Mouse (Mus musculus): ENCODE results near the gene Cntn2. TPM values are rescaled to one million over a fixed set of nuclear protein-coding genes. Genes with fewer than 3 reads are reported as not detected.

The Cntn2 gene
- polyA plus RNA-seq (2015; fragmentation: Nextera tagmentation; extraction: Ambion mirVana): 134 and 147 TPM in 2 replicates

GRCm38 (mm10) chr1:132542762-132543306 lies at the start of gene Cntn2:
TSS of gene Cntn2 (minus strand) at chr1:132543256.
- peak; percentile 91 for ATAC-seq
- H3K36me3 ChIP-seq (ENCODE audit: control insufficient read depth, insufficient read depth): no peaks in the 10 kb centered on the region
- peak within 1 kb of the TSS; percentile 62 for H3K4me2 ChIP-seq (ENCODE audit: low read length)
- H3K9ac ChIP-seq (replicated peaks; ENCODE audit: low read depth, low read length): peak within 1 kb of the TSS; percentile 73
- H3K27me3 ChIP-seq (replicated peaks; ENCODE audit: control insufficient read depth, insufficient read depth, low read length): no peaks in the 10 kb centered on the region
- peak within 1 kb of the TSS; percentile 86 for H3K27ac ChIP-seq (ENCODE audit: low read length)
- H3K9me3 ChIP-seq (ENCODE audit: control insufficient read depth, low read length): no peaks in the 10 kb centered on the region
- 1% methylated on average over 28 of the region's 30 CpGs for WGBS
- peaks cover 58% of the 10 kb centered on the region for H3K4me1 ChIP-seq (replicated peaks; ENCODE audit: control insufficient read depth, insufficient read depth, low read length)
- H3K4me3 ChIP-seq (replicated peaks; ENCODE audit: low read length): peak within 1 kb of the TSS; percentile 53

DNA sequence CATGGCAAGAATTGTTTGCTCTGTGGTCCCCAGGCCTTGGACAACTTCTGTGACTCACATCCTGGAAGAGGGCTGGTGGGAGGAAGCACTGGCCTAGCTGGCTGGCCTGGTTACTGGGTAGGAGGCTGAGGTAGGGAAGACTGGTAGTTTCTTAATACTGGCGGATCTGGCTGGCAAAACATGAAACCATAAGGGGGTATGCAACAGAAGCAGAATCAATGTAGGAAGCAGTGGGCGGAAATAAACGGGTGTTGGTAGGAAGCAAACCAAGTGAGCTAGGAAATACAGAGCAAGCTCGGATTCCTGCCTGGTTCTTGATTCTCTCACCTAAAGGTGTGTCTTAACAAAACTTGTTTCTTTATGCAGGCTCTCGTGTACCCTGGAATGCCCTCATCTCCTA lies 49.1 kb upstream of the Cntn2 start:
- peaks cover 4% of the 10 kb centered on the region for H3K36me3 ChIP-seq (ENCODE audit: control insufficient read depth, insufficient read depth)
- H3K4me2 ChIP-seq (ENCODE audit: low read length): no peak overlapping the region
- H3K4me1 ChIP-seq (replicated peaks; ENCODE audit: control insufficient read depth, insufficient read depth, low read length): peaks cover 21% of the 10 kb centered on the region
- peak overlapping the region; percentile 89 for H3K27ac ChIP-seq (ENCODE audit: low read length)
- 0 out of 2 replicates have a peak, but pooled peaks have one; percentile 1 for ATAC-seq
- no peak overlapping the region for H3K9ac ChIP-seq (replicated peaks; ENCODE audit: low read depth, low read length)
- H3K27me3 ChIP-seq (replicated peaks; ENCODE audit: control insufficient read depth, insufficient read depth, low read length): no peaks in the 10 kb centered on the region
- no peak overlapping the region for H3K4me3 ChIP-seq (replicated peaks; ENCODE audit: low read length)
- WGBS: 71% methylated on average over 5 of the region's 5 CpGs
- H3K9me3 ChIP-seq (ENCODE audit: control insufficient read depth, low read length): no peaks in the 10 kb centered on the region

DNA sequence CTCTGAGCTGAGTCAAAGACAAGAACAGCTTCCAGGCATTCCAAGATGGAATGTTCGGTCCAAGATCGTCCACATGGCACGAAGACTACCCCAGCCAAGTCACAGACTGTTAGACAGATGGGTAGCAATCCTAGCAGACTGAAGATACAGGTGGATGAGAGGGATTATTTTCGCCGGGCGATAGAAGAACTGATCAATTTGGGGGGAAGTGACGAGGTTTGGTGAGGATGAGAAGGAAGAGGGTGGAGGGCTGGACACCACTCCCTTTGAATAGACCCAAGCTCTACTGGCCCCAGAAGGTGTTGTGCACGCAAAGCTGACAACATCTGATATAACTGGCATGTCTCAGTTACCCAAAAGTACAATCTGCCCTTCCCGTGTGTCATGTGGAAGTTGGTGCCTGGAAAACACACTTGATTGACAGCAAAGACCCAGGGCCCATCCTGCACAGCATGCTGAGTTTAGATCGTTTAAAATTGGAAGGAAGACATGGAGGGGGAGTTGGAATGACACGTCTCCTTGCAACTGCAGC lies 48.4 kb upstream of the Cntn2 start:
- H3K36me3 ChIP-seq (ENCODE audit: control insufficient read depth, insufficient read depth): no peaks in the 10 kb centered on the region; the same call in 1 of the 2 replicates
- H3K27me3 ChIP-seq (replicated peaks; ENCODE audit: control insufficient read depth, insufficient read depth, low read length): no peaks in the 10 kb centered on the region
- 61% methylated on average over 11 of the region's 11 CpGs for WGBS
- peak; percentile 74 for ATAC-seq
- peak overlapping the region; percentile 89 for H3K27ac ChIP-seq (ENCODE audit: low read length)
- no peak overlapping the region for H3K4me2 ChIP-seq (ENCODE audit: low read length)
- H3K4me3 ChIP-seq (replicated peaks; ENCODE audit: low read length): no peak overlapping the region
- H3K9me3 ChIP-seq (ENCODE audit: control insufficient read depth, low read length): no peaks in the 10 kb centered on the region
- no peak overlapping the region for H3K9ac ChIP-seq (replicated peaks; ENCODE audit: low read depth, low read length)
- H3K4me1 ChIP-seq (replicated peaks; ENCODE audit: control insufficient read depth, insufficient read depth, low read length): peaks cover 23% of the 10 kb centered on the region

- no peak overlapping the region for H3K9ac ChIP-seq (replicated peaks; ENCODE audit: low read depth, low read length)
- peaks cover 36% of the 10 kb centered on the region for H3K4me1 ChIP-seq (replicated peaks; ENCODE audit: control insufficient read depth, insufficient read depth, low read length)
- no peak for ATAC-seq
- WGBS: 54% methylated on average over 15 of the region's 15 CpGs
- H3K4me3 ChIP-seq (replicated peaks; ENCODE audit: low read length): no peak overlapping the region
- no peaks in the 10 kb centered on the region for H3K27me3 ChIP-seq (replicated peaks; ENCODE audit: control insufficient read depth, insufficient read depth, low read length)
- H3K9me3 ChIP-seq (ENCODE audit: control insufficient read depth, low read length): no peaks in the 10 kb centered on the region
- H3K27ac ChIP-seq (ENCODE audit: low read length): no peak overlapping the region; the same call in 1 of the 2 replicates
- H3K4me2 ChIP-seq (ENCODE audit: low read length): no peak overlapping the region
- no peaks in the 10 kb centered on the region; the same call in 1 of the 2 replicates for H3K36me3 ChIP-seq (ENCODE audit: control insufficient read depth, insufficient read depth)
Observed at GRCm38 (mm10) chr1:132586679-132587201, 43.7 kb upstream of the Cntn2 start.

GRCm38 (mm10) chr1:132585376-132585775 lies 42.3 kb upstream of the Cntn2 start:
- no peak overlapping the region for H3K9ac ChIP-seq (replicated peaks; ENCODE audit: low read depth, low read length)
- ATAC-seq: no peak
- no peaks in the 10 kb centered on the region; the same call in 1 of the 2 replicates for H3K36me3 ChIP-seq (ENCODE audit: control insufficient read depth, insufficient read depth)
- no peak overlapping the region for H3K4me2 ChIP-seq (ENCODE audit: low read length)
- peaks cover 38% of the 10 kb centered on the region for H3K4me1 ChIP-seq (replicated peaks; ENCODE audit: control insufficient read depth, insufficient read depth, low read length)
- 3% methylated on average over 4 of the region's 4 CpGs for WGBS
- peak overlapping the region; percentile 58 for H3K27ac ChIP-seq (ENCODE audit: low read length)
- no peaks in the 10 kb centered on the region for H3K9me3 ChIP-seq (ENCODE audit: control insufficient read depth, low read length)
- H3K4me3 ChIP-seq (replicated peaks; ENCODE audit: low read length): no peak overlapping the region
- no peaks in the 10 kb centered on the region for H3K27me3 ChIP-seq (replicated peaks; ENCODE audit: control insufficient read depth, insufficient read depth, low read length)

DNA sequence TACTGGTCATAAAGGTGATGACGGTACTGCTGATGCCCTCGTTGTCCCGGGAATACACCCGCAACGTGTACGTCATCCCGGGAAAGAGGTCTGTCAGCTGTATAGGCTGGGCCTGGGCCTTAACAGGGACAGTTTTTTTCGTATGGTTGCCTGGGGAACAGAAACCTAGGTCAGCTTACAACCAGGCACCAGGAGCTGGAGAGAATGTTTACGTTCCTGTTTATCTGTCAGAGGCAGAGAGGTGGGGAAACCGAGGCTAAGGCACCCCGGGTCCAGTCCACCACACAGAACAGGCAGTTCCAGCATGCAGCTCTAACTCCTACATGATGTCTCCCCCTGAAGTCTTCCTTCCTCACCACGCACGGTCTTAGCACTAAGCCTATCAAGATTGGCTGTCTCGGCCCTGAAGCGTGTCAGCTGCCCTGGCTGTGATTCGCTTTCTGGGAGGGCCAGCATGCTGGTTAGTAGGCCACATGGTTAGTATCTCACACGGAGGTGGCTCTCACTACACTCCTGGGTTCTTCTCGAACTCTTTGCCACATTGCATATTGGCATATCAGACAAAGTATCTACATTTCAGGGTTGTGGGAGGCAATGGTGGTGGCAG lies 40.0 kb upstream of the Cntn2 start:
- Histone ChIP-seq H3K27ac (ENCODE audit: low read length) (peak overlapping the region; percentile 76), H3K27me3 (replicated peaks; ENCODE audit: control insufficient read depth, insufficient read depth, low read length) (no peaks in the 10 kb centered on the region), H3K4me1 (replicated peaks; ENCODE audit: control insufficient read depth, insufficient read depth, low read length) (peaks cover 38% of the 10 kb centered on the region), H3K9me3 (ENCODE audit: control insufficient read depth, low read length) (no peaks in the 10 kb centered on the region), H3K9ac (replicated peaks; ENCODE audit: low read depth, low read length) (0 out of 2 replicates have a peak overlapping the region, but pooled peaks have one; percentile 20), H3K4me2 (ENCODE audit: low read length) (no peak overlapping the region), H3K4me3 (replicated peaks; ENCODE audit: low read length) (no peak overlapping the region), H3K36me3 (ENCODE audit: control insufficient read depth, insufficient read depth) (no peaks in the 10 kb centered on the region; the same call in 1 of the 2 replicates)
- peak; percentile 34 for ATAC-seq
- WGBS: 70% methylated on average over 18 of the region's 18 CpGs

GRCm38 (mm10) chr1:132581845-132582839 lies 39.1 kb upstream of the Cntn2 start:
- Histone ChIP-seq H3K36me3 (ENCODE audit: control insufficient read depth, insufficient read depth) (no peaks in the 10 kb centered on the region), H3K4me3 (replicated peaks; ENCODE audit: low read length) (no peak overlapping the region), H3K27me3 (replicated peaks; ENCODE audit: control insufficient read depth, insufficient read depth, low read length) (no peaks in the 10 kb centered on the region), H3K9me3 (ENCODE audit: control insufficient read depth, low read length) (no peaks in the 10 kb centered on the region), H3K9ac (replicated peaks; ENCODE audit: low read depth, low read length) (peak overlapping the region; percentile 20; the same call in 1 of the 2 replicates), H3K27ac (ENCODE audit: low read length) (peak overlapping the region; percentile 76), H3K4me2 (ENCODE audit: low read length) (no peak overlapping the region), H3K4me1 (replicated peaks; ENCODE audit: control insufficient read depth, insufficient read depth, low read length) (peaks cover 38% of the 10 kb centered on the region)
- WGBS: 5% methylated on average over 14 of the region's 14 CpGs
- peak; percentile 60 for ATAC-seq

GRCm38 (mm10) chr1:132580063-132580462 lies 37.0 kb upstream of the Cntn2 start:
- no peak for ATAC-seq
- no peaks in the 10 kb centered on the region for H3K36me3 ChIP-seq (ENCODE audit: control insufficient read depth, insufficient read depth)

More at GRCm38 (mm10) chr1:132580063-132580462, 37.0 kb upstream of the Cntn2 start:
- Histone ChIP-seq H3K4me2 (ENCODE audit: low read length) (no peak overlapping the region), H3K4me3 (replicated peaks; ENCODE audit: low read length) (no peak overlapping the region), H3K9ac (replicated peaks; ENCODE audit: low read depth, low read length) (no peak overlapping the region), H3K27me3 (replicated peaks; ENCODE audit: control insufficient read depth, insufficient read depth, low read length) (no peaks in the 10 kb centered on the region), H3K9me3 (ENCODE audit: control insufficient read depth, low read length) (no peaks in the 10 kb centered on the region), H3K4me1 (replicated peaks; ENCODE audit: control insufficient read depth, insufficient read depth, low read length) (peaks cover 22% of the 10 kb centered on the region), H3K27ac (ENCODE audit: low read length) (no peak overlapping the region)
- 84% methylated on average over 7 of the region's 7 CpGs for WGBS

Measured in forebrain, embryonic 16.5 days (tissue).